Mouse (Mus musculus): Measurements from ENCODE around the gene Pigz. TPM values are rescaled to one million over a fixed set of nuclear protein-coding genes. Genes with fewer than 3 reads are reported as not detected.

The Pigz gene
- total and polyA plus RNA-seq, 3 experiments, result 1.4 to 7.1 (median 2.8) TPM

GRCm38 (mm10) chr16:31975258-31975657 is 41.6 kb downstream of the Pigz start:
- Histone ChIP-seq H3K9me3 (replicated peaks; ENCODE audit: low read length) (no peaks in the 10 kb centered on the region), H3K27ac (ENCODE audit: insufficient read depth, low read depth) (no peak overlapping the region), H3K36me3 (replicated peaks in 1 of 2; ENCODE audit: control insufficient read depth in 1 of 2, insufficient read depth in 1 of 2, low read length in 1 of 2) (peaks cover 32 to 82% of the 10 kb centered on the region in 2 experiments), H3K27me3 (replicated peaks) (no peaks in the 10 kb centered on the region), H3K4me3 (replicated peaks in 1 of 3; ENCODE audit: low read depth in 2 of 3, low read length in 2 of 3, poor library complexity in 1 of 3) (no peak overlapping the region), H3K4me2 (ENCODE audit: insufficient read depth, low read depth, poor library complexity, severe bottlenecking) (no peak overlapping the region), H3K79me2 (replicated peaks; ENCODE audit: control insufficient read depth, extremely low read depth, insufficient read depth, poor library complexity, severe bottlenecking) (no peaks in the 10 kb centered on the region; the same call in 1 of the 2 replicates), H3K9ac (ENCODE audit: insufficient read depth, low read depth) (no peak overlapping the region), H3K4me1 (ENCODE audit: control insufficient read depth in 1 of 2, insufficient read depth in 2 of 2) (peaks cover 0 to 5% of the 10 kb centered on the region in 2 experiments; a peak in 1 of 4 replicates)
- in situ Hi-C loops (cut with MboI; ENCODE audit: low pct_ligation_motif_present, low pct_unique_long_range_greater_than_20kb, low sequenced_read_pairs), result no loop called here
- no peak for TF ChIP-seq JUND (conservative IDR thresholded peaks at IDR 0.05; ENCODE audit: low read depth, low read length)
- TF ChIP-seq KAT2A (IDR thresholded peaks at IDR 0.05; ENCODE audit: insufficient replicate concordance, low read length), result no peak
- TF ChIP-seq TCF12 (IDR thresholded peaks at IDR 0.05; ENCODE audit: low read depth, low read length), result no peak
- no peak for DNase-seq (ENCODE audit: extremely low read depth)
- dilution Hi-C loops (cut with MboI; ENCODE audit: extremely low pct_ligation_motif_present, extremely low pct_unique_long_range_greater_than_20kb, low sequenced_read_pairs), result no loop called here

- H3K36me3 ChIP-seq (replicated peaks in 1 of 2; ENCODE audit: control insufficient read depth in 1 of 2, insufficient read depth in 1 of 2, low read length in 1 of 2), result peaks cover 22 to 75% of the 10 kb centered on the region in 2 experiments
- H3K27ac ChIP-seq (ENCODE audit: insufficient read depth, low read depth), result no peak overlapping the region
- no peaks in the 10 kb centered on the region for H3K9me3 ChIP-seq (replicated peaks; ENCODE audit: low read length)
- in situ Hi-C loops (cut with MboI; ENCODE audit: low pct_ligation_motif_present, low pct_unique_long_range_greater_than_20kb, low sequenced_read_pairs) (no loop called here), dilution Hi-C loops (cut with MboI; ENCODE audit: extremely low pct_ligation_motif_present, extremely low pct_unique_long_range_greater_than_20kb, low sequenced_read_pairs) (no loop called here)
- no peak for TF ChIP-seq ZNF384 (IDR thresholded peaks at IDR 0.05; ENCODE audit: low read depth, low read length)
- TF ChIP-seq SIN3A (IDR thresholded peaks at IDR 0.05; ENCODE audit: low read length), result no peak
- no peak for TF ChIP-seq NRF1 (IDR thresholded peaks at IDR 0.05; ENCODE audit: low read depth, low read length)
- no peak for TF ChIP-seq MXI1 (IDR thresholded peaks at IDR 0.05; ENCODE audit: low read depth, low read length)
- no peak for TF ChIP-seq USF2 (conservative IDR thresholded peaks at IDR 0.05; ENCODE audit: low read depth, low read length)
- no peak for TF ChIP-seq POLR2A (IDR thresholded peaks at IDR 0.05; ENCODE audit: low read depth, low read length)
- 0 out of 2 replicates have a peak, but pooled peaks cover 3% of the 10 kb centered on the region for H3K79me2 ChIP-seq (replicated peaks; ENCODE audit: control insufficient read depth, extremely low read depth, insufficient read depth, poor library complexity, severe bottlenecking)
- no peak overlapping the region for H3K4me3 ChIP-seq (replicated peaks in 1 of 3; ENCODE audit: low read depth in 2 of 3, low read length in 2 of 3, poor library complexity in 1 of 3)
- no peaks in the 10 kb centered on the region for H3K27me3 ChIP-seq (replicated peaks)
- no peak overlapping the region for H3K9ac ChIP-seq (ENCODE audit: insufficient read depth, low read depth)
- DNase-seq (ENCODE audit: extremely low read depth), result no peak
- H3K4me1 ChIP-seq (ENCODE audit: control insufficient read depth in 1 of 2, insufficient read depth in 2 of 2), result no peaks in the 10 kb centered on the region
- no peak overlapping the region for H3K4me2 ChIP-seq (ENCODE audit: insufficient read depth, low read depth, poor library complexity, severe bottlenecking)
These were observed 45.9 kb downstream of the Pigz start for GRCm38 (mm10) chr16:31979501-31979900.

GRCm38 (mm10) chr16:31980946-31981345 is 47.3 kb downstream of the Pigz start:
- Histone ChIP-seq H3K36me3 (replicated peaks in 1 of 2; ENCODE audit: control insufficient read depth in 1 of 2, insufficient read depth in 1 of 2, low read length in 1 of 2) (peaks cover 26 to 75% of the 10 kb centered on the region in 2 experiments), H3K27ac (ENCODE audit: insufficient read depth, low read depth) (no peak overlapping the region), H3K9ac (ENCODE audit: insufficient read depth, low read depth) (no peak overlapping the region), H3K79me2 (replicated peaks; ENCODE audit: control insufficient read depth, extremely low read depth, insufficient read depth, poor library complexity, severe bottlenecking) (peaks cover 5% of the 10 kb centered on the region), H3K4me3 (replicated peaks in 1 of 3; ENCODE audit: low read depth in 2 of 3, low read length in 2 of 3, poor library complexity in 1 of 3) (no peak overlapping the region), H3K4me1 (ENCODE audit: control insufficient read depth in 1 of 2, insufficient read depth in 2 of 2) (no peaks in the 10 kb centered on the region), H3K9me3 (replicated peaks; ENCODE audit: low read length) (no peaks in the 10 kb centered on the region), H3K4me2 (ENCODE audit: insufficient read depth, low read depth, poor library complexity, severe bottlenecking) (no peak overlapping the region), H3K27me3 (replicated peaks) (no peaks in the 10 kb centered on the region)
- dilution Hi-C loops (cut with MboI; ENCODE audit: extremely low pct_ligation_motif_present, extremely low pct_unique_long_range_greater_than_20kb, low sequenced_read_pairs) (no loop called here), in situ Hi-C loops (cut with MboI; ENCODE audit: low pct_ligation_motif_present, low pct_unique_long_range_greater_than_20kb, low sequenced_read_pairs) (no loop called here)
- no peak for DNase-seq (ENCODE audit: extremely low read depth)
- TF ChIP-seq ZC3H11A (IDR thresholded peaks at IDR 0.05; ENCODE audit: low read depth, low read length), result no peak
- TF ChIP-seq MXI1 (IDR thresholded peaks at IDR 0.05; ENCODE audit: low read depth, low read length), result no peak
- TF ChIP-seq PAX5 (IDR thresholded peaks at IDR 0.05; ENCODE audit: low read length), result no peak
- no peak for TF ChIP-seq IRF4 (IDR thresholded peaks at IDR 0.05; ENCODE audit: low read depth, low read length)
- TF ChIP-seq RAD21 (IDR thresholded peaks at IDR 0.05; ENCODE audit: low read depth, low read length), result no peak
- TF ChIP-seq CHD1 (IDR thresholded peaks at IDR 0.05; ENCODE audit: low read depth, low read length), result no peak
- TF ChIP-seq MYC (IDR thresholded peaks at IDR 0.05; ENCODE audit: low read depth, low read length), result no peak
- peak in 1 of 2 experiments; percentile 35; a peak in 2 of 4 replicates for TF ChIP-seq CTCF (conservative IDR thresholded peaks at IDR 0.05 in 1 of 2, IDR thresholded peaks at IDR 0.05 in 1 of 2; ENCODE audit: low read depth in 2 of 2, low read length in 2 of 2)
- no peak for TF ChIP-seq UBTF (IDR thresholded peaks at IDR 0.05; ENCODE audit: low read depth, low read length)
